Mouse (Mus musculus): ENCODE data around the gene Rac2. TPM values are rescaled to one million over a fixed set of nuclear protein-coding genes. Genes with fewer than 3 reads are reported as not detected.

The Rac2 gene
- polyA plus RNA-seq, 1 experiment from 2014 or later, result 6.4 TPM

- ATAC-seq (ENCODE audit: low FRiP score), result no peak
- no peak overlapping the region for H3K9ac ChIP-seq (ENCODE audit: low read depth, low read length)
- H3K4me1 ChIP-seq (replicated peaks; ENCODE audit: control insufficient read depth, insufficient read depth, low read length), result no peaks in the 10 kb centered on the region
- no peaks in the 10 kb centered on the region for H3K27me3 ChIP-seq (ENCODE audit: control insufficient read depth, insufficient read depth, low read length)
- H3K9me3 ChIP-seq (ENCODE audit: control insufficient read depth, low read length), result no peaks in the 10 kb centered on the region
- no peak overlapping the region for H3K4me2 ChIP-seq (replicated peaks; ENCODE audit: low read depth, low read length)
- no peak overlapping the region for H3K4me3 ChIP-seq (ENCODE audit: low read depth, low read length)
- no peak overlapping the region for H3K27ac ChIP-seq (ENCODE audit: low read depth, low read length)
- WGBS, result 83% methylated on average over 6 of the region's 6 CpGs
- DNase-seq (ENCODE audit: low spot score), result no peak
- H3K36me3 ChIP-seq (ENCODE audit: control insufficient read depth, insufficient read depth, low read length), result no peaks in the 10 kb centered on the region
Measured at GRCm38 (mm10) chr15:78601180-78601579, 28.6 kb upstream of the Rac2 start.

- DNase-seq (ENCODE audit: low spot score), result no peak
- Histone ChIP-seq H3K4me3 (ENCODE audit: low read depth, low read length) (no peak overlapping the region), H3K9ac (ENCODE audit: low read depth, low read length) (no peak overlapping the region), H3K4me2 (replicated peaks; ENCODE audit: low read depth, low read length) (no peak overlapping the region), H3K9me3 (ENCODE audit: control insufficient read depth, low read length) (no peaks in the 10 kb centered on the region), H3K4me1 (replicated peaks; ENCODE audit: control insufficient read depth, insufficient read depth, low read length) (no peaks in the 10 kb centered on the region), H3K27me3 (ENCODE audit: control insufficient read depth, insufficient read depth, low read length) (no peaks in the 10 kb centered on the region), H3K36me3 (ENCODE audit: control insufficient read depth, insufficient read depth, low read length) (no peaks in the 10 kb centered on the region), H3K27ac (ENCODE audit: low read depth, low read length) (no peak overlapping the region)
- 83% methylated on average over 13 of the region's 13 CpGs for WGBS
- ATAC-seq (ENCODE audit: low FRiP score), result no peak
Measured at GRCm38 (mm10) chr15:78599529-78600193, 27.1 kb upstream of the Rac2 start.

GRCm38 (mm10) chr15:78599124-78599523 is 26.5 kb upstream of the Rac2 start:
- Histone ChIP-seq H3K9ac (ENCODE audit: low read depth, low read length) (no peak overlapping the region), H3K27me3 (ENCODE audit: control insufficient read depth, insufficient read depth, low read length) (no peaks in the 10 kb centered on the region), H3K9me3 (ENCODE audit: control insufficient read depth, low read length) (no peaks in the 10 kb centered on the region), H3K36me3 (ENCODE audit: control insufficient read depth, insufficient read depth, low read length) (no peaks in the 10 kb centered on the region), H3K4me3 (ENCODE audit: low read depth, low read length) (no peak overlapping the region), H3K27ac (ENCODE audit: low read depth, low read length) (no peak overlapping the region), H3K4me1 (replicated peaks; ENCODE audit: control insufficient read depth, insufficient read depth, low read length) (no peaks in the 10 kb centered on the region), H3K4me2 (replicated peaks; ENCODE audit: low read depth, low read length) (no peak overlapping the region)
- ATAC-seq (ENCODE audit: low FRiP score) (no peak), DNase-seq (ENCODE audit: low spot score) (no peak)
- WGBS, result 87% methylated on average over 6 of the region's 6 CpGs

- WGBS, result 41% methylated on average over 4 of the region's 4 CpGs
- H3K36me3 ChIP-seq (ENCODE audit: control insufficient read depth, insufficient read depth, low read length), result no peaks in the 10 kb centered on the region
- no peaks in the 10 kb centered on the region for H3K27me3 ChIP-seq (ENCODE audit: control insufficient read depth, insufficient read depth, low read length)
- H3K9ac ChIP-seq (ENCODE audit: low read depth, low read length), result no peak overlapping the region
- H3K9me3 ChIP-seq (ENCODE audit: control insufficient read depth, low read length), result no peaks in the 10 kb centered on the region
- ATAC-seq (ENCODE audit: low FRiP score) (no peak), DNase-seq (ENCODE audit: low spot score) (no peak)
- no peak overlapping the region for H3K27ac ChIP-seq (ENCODE audit: low read depth, low read length)
- H3K4me2 ChIP-seq (replicated peaks; ENCODE audit: low read depth, low read length), result no peak overlapping the region
- H3K4me1 ChIP-seq (replicated peaks; ENCODE audit: control insufficient read depth, insufficient read depth, low read length), result no peaks in the 10 kb centered on the region
- no peak overlapping the region for H3K4me3 ChIP-seq (ENCODE audit: low read depth, low read length)
Measured at GRCm38 (mm10) chr15:78597729-78598128, 25.1 kb upstream of the Rac2 start.

GRCm38 (mm10) chr15:78596914-78597313 is 24.3 kb upstream of the Rac2 start, which contains the start of gene Cyth4:
TSS of gene Cyth4 (plus strand) at chr15:78597047.
- WGBS, result 85% methylated on average over 7 of the region's 7 CpGs

GRCm38 (mm10) chr15:78596504-78596903 is 23.9 kb upstream of the Rac2 start:
- no peak overlapping the region for H3K4me3 ChIP-seq (ENCODE audit: low read depth, low read length)
- H3K4me2 ChIP-seq (replicated peaks; ENCODE audit: low read depth, low read length), result no peak overlapping the region
- ATAC-seq (ENCODE audit: low FRiP score) (no peak), DNase-seq (ENCODE audit: low spot score) (no peak)
- WGBS, result 87% methylated on average over 5 of the region's 6 CpGs
- no peak overlapping the region for H3K9ac ChIP-seq (ENCODE audit: low read depth, low read length)
- H3K36me3 ChIP-seq (ENCODE audit: control insufficient read depth, insufficient read depth, low read length), result no peaks in the 10 kb centered on the region
- no peaks in the 10 kb centered on the region for H3K4me1 ChIP-seq (replicated peaks; ENCODE audit: control insufficient read depth, insufficient read depth, low read length)
- H3K27ac ChIP-seq (ENCODE audit: low read depth, low read length), result no peak overlapping the region
- no peaks in the 10 kb centered on the region for H3K9me3 ChIP-seq (ENCODE audit: control insufficient read depth, low read length)
- H3K27me3 ChIP-seq (ENCODE audit: control insufficient read depth, insufficient read depth, low read length), result no peaks in the 10 kb centered on the region

More at GRCm38 (mm10) chr15:78596914-78597313, 24.3 kb upstream of the Rac2 start, which contains the start of gene Cyth4:
- Histone ChIP-seq H3K27me3 (ENCODE audit: control insufficient read depth, insufficient read depth, low read length) (no peaks in the 10 kb centered on the region), H3K4me3 (ENCODE audit: low read depth, low read length) (no peak within 1 kb of the TSS), H3K4me2 (replicated peaks; ENCODE audit: low read depth, low read length) (no peak within 1 kb of the TSS), H3K27ac (ENCODE audit: low read depth, low read length) (no peak within 1 kb of the TSS), H3K9me3 (ENCODE audit: control insufficient read depth, low read length) (no peaks in the 10 kb centered on the region), H3K9ac (ENCODE audit: low read depth, low read length) (no peak within 1 kb of the TSS), H3K4me1 (replicated peaks; ENCODE audit: control insufficient read depth, insufficient read depth, low read length) (no peaks in the 10 kb centered on the region), H3K36me3 (ENCODE audit: control insufficient read depth, insufficient read depth, low read length) (no peaks in the 10 kb centered on the region)
- no peak for ATAC-seq (ENCODE audit: low FRiP score)
- DNase-seq (ENCODE audit: low spot score), result no peak

GRCm38 (mm10) chr15:78595468-78595867 is 22.9 kb upstream of the Rac2 start:
- no peaks in the 10 kb centered on the region for H3K9me3 ChIP-seq (ENCODE audit: control insufficient read depth, low read length)
- no peaks in the 10 kb centered on the region for H3K4me1 ChIP-seq (replicated peaks; ENCODE audit: control insufficient read depth, insufficient read depth, low read length)
- WGBS, result 70% methylated on average over 5 of the region's 5 CpGs
- H3K36me3 ChIP-seq (ENCODE audit: control insufficient read depth, insufficient read depth, low read length), result no peaks in the 10 kb centered on the region
- H3K9ac ChIP-seq (ENCODE audit: low read depth, low read length), result no peak overlapping the region
- DNase-seq (ENCODE audit: low spot score) (no peak), ATAC-seq (ENCODE audit: low FRiP score) (no peak)
- H3K27me3 ChIP-seq (ENCODE audit: control insufficient read depth, insufficient read depth, low read length), result no peaks in the 10 kb centered on the region
- no peak overlapping the region for H3K27ac ChIP-seq (ENCODE audit: low read depth, low read length)
- H3K4me3 ChIP-seq (ENCODE audit: low read depth, low read length), result no peak overlapping the region
- no peak overlapping the region for H3K4me2 ChIP-seq (replicated peaks; ENCODE audit: low read depth, low read length)

GRCm38 (mm10) chr15:78594831-78595230 is 22.2 kb upstream of the Rac2 start:
- Histone ChIP-seq H3K36me3 (ENCODE audit: control insufficient read depth, insufficient read depth, low read length) (no peaks in the 10 kb centered on the region), H3K4me1 (replicated peaks; ENCODE audit: control insufficient read depth, insufficient read depth, low read length) (no peaks in the 10 kb centered on the region), H3K27ac (ENCODE audit: low read depth, low read length) (no peak overlapping the region), H3K4me2 (replicated peaks; ENCODE audit: low read depth, low read length) (no peak overlapping the region), H3K4me3 (ENCODE audit: low read depth, low read length) (no peak overlapping the region), H3K27me3 (ENCODE audit: control insufficient read depth, insufficient read depth, low read length) (no peaks in the 10 kb centered on the region), H3K9ac (ENCODE audit: low read depth, low read length) (no peak overlapping the region), H3K9me3 (ENCODE audit: control insufficient read depth, low read length) (no peaks in the 10 kb centered on the region)
- DNase-seq (ENCODE audit: low spot score) (no peak), ATAC-seq (ENCODE audit: low FRiP score) (no peak)
- WGBS, result 97% methylated on average over 2 of the region's 2 CpGs

- 89% methylated on average over 7 of the region's 7 CpGs for WGBS
- DNase-seq (ENCODE audit: low spot score), result no peak
- Histone ChIP-seq H3K4me3 (ENCODE audit: low read depth, low read length) (no peak overlapping the region), H3K4me1 (replicated peaks; ENCODE audit: control insufficient read depth, insufficient read depth, low read length) (no peaks in the 10 kb centered on the region), H3K36me3 (ENCODE audit: control insufficient read depth, insufficient read depth, low read length) (no peaks in the 10 kb centered on the region), H3K27me3 (ENCODE audit: control insufficient read depth, insufficient read depth, low read length) (no peaks in the 10 kb centered on the region), H3K27ac (ENCODE audit: low read depth, low read length) (no peak overlapping the region), H3K9ac (ENCODE audit: low read depth, low read length) (no peak overlapping the region), H3K9me3 (ENCODE audit: control insufficient read depth, low read length) (no peaks in the 10 kb centered on the region), H3K4me2 (replicated peaks; ENCODE audit: low read depth, low read length) (no peak overlapping the region)
- no peak for ATAC-seq (ENCODE audit: low FRiP score)
Measured at GRCm38 (mm10) chr15:78593896-78594425, 21.4 kb upstream of the Rac2 start.
